Mouse (Mus musculus) hindbrain, embryonic 16.5 days (tissue): ENCODE results near the gene Hsf5. TPM values are rescaled to one million over a fixed set of nuclear protein-coding genes. Genes with fewer than 3 reads are reported as not detected.

Source experiments
- ATAC-seq: fragments of 200-750 bp; cut with Nextera tagmentation; 2 replicates; pipeline ENCODE4 v1.8.0; 2017; ENCODE audit warnings: moderate TSS enrichment, moderate library complexity
- H3K27ac ChIP-seq: fragments of 300-500 bp; sonication (generic); 2 replicates; pipeline ENCODE4 v1.5.1; 2014; ENCODE audit warnings: low read depth, mild to moderate bottlenecking, control low read depth, low read length, moderate library complexity
- H3K27me3 ChIP-seq: fragments of 300-500 bp; sonication (generic); replicated peaks from 2 replicates; pipeline ENCODE4 v1.6.1; 2014; ENCODE audit warnings: low read length; ENCODE audit not compliant: control insufficient read depth, insufficient read depth
- H3K36me3 ChIP-seq: fragments of 300-500 bp; sonication (generic); 2 replicates; pipeline ENCODE4 v1.6.1; 2014; ENCODE audit warnings: mild to moderate bottlenecking, low read length, moderate library complexity, mixed read lengths; ENCODE audit not compliant: control insufficient read depth, insufficient read depth
- H3K4me1 ChIP-seq: fragments of 300-500 bp; sonication (generic); 2 replicates; pipeline ENCODE4 v1.6.1; 2014; ENCODE audit warnings: low read depth, low read length; ENCODE audit not compliant: control insufficient read depth, insufficient read depth
- H3K4me2 ChIP-seq: fragments of 300-500 bp; sonication (generic); 2 replicates; pipeline ENCODE4 v1.6.1; 2014; ENCODE audit warnings: mild to moderate bottlenecking, low read length, control low read depth, moderate library complexity
- H3K4me3 ChIP-seq: fragments of 300-500 bp; sonication (generic); 2 replicates; pipeline ENCODE4 v1.5.1; 2014; ENCODE audit warnings: mild to moderate bottlenecking, low read length, control low read depth, moderate library complexity
- H3K9ac ChIP-seq: fragments of 300-500 bp; sonication (generic); 2 replicates; pipeline ENCODE4 v1.6.1; 2014; ENCODE audit warnings: low read depth, mild to moderate bottlenecking, control low read depth, low read length, moderate library complexity
- H3K9me3 ChIP-seq: fragments of 300-500 bp; sonication (generic); 2 replicates; pipeline ENCODE4 v1.6.1; 2014; ENCODE audit warnings: mild to moderate bottlenecking, low read length, moderate library complexity; ENCODE audit not compliant: control insufficient read depth
- WGBS: fragments of 180-500 bp; shearing (Covaris S2); extraction: QIAGEN DNeasy Blood & Tissue Kit; methylation state at CpG from one replicate; pipeline ENCODE4 v1.1.7; 2014; 5-methylcytosine and 5-hydroxymethylcytosine counted together
- polyA plus RNA-seq: library from polyadenylated mRNA; unstranded; fragments of >200 nt; fragmentation: Nextera tagmentation; extraction: Ambion mirVana; gene quantifications from 2 replicates; pipeline ENCODE4 v1.2.1, GENCODE M21; 2015

Hsf5 gene
- polyA plus RNA-seq, 1 experiment from 2014 or later = 0.45 TPM

- Histone ChIP-seq H3K27ac (peak overlapping the region; percentile 84; the same call in 1 of the 2 replicates), H3K27me3 (no peaks in the 10 kb centered on the region), H3K4me1 (peaks cover 33% of the 10 kb centered on the region), H3K36me3 (peaks cover 50% of the 10 kb centered on the region), H3K9ac (peak overlapping the region; percentile 90), H3K4me3 (peak overlapping the region; percentile 76), H3K4me2 (peak overlapping the region; percentile 88), H3K9me3 (no peaks in the 10 kb centered on the region)
- no peak for ATAC-seq
Observed at GRCm38 (mm10) chr11:87597061-87597460, 19.9 kb upstream of the Hsf5 start.

GRCm38 (mm10) chr11:87599395-87600089, 17.4 kb upstream of the Hsf5 start:
- 89% methylated on average over 13 of the region's 13 CpGs for WGBS
- H3K4me1 ChIP-seq = peaks cover 20% of the 10 kb centered on the region
- H3K36me3 ChIP-seq = peaks cover 71% of the 10 kb centered on the region
- no peak overlapping the region for H3K4me2 ChIP-seq
- no peak overlapping the region for H3K9ac ChIP-seq
- ATAC-seq = no peak
- no peaks in the 10 kb centered on the region for H3K9me3 ChIP-seq
- no peak overlapping the region for H3K27ac ChIP-seq
- no peak overlapping the region for H3K4me3 ChIP-seq
- no peaks in the 10 kb centered on the region for H3K27me3 ChIP-seq

DNA sequence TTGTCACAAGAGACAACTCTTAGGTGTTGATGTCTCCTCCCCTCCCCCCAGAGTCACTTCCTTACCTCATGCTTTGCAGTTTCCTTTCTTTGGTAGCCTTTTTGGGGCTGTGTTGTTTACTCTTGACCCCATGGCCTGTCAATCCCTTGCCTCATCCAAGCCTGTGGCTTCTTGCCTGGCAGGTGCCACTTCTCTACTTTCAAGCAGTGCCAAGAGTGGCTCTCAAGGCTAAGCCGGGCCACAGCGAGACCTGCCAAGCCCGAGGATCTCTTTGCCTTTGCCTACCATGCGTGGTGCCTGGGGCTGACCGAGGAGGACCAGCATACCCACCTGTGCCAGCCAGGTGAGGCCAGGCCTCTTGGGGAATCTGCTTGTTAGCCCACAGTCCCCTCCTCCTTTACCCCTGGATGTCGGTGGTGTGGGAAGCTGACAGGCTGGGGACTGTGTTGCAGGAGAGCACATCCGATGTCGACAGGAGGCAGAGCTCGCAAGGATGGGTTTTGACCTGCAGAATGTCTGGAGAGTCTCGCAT, 16.6 kb upstream of the Hsf5 start:
- Histone ChIP-seq H3K9ac (no peak overlapping the region), H3K4me3 (no peak overlapping the region), H3K9me3 (no peaks in the 10 kb centered on the region), H3K27ac (no peak overlapping the region), H3K36me3 (peaks cover 78% of the 10 kb centered on the region), H3K4me2 (no peak overlapping the region), H3K27me3 (no peaks in the 10 kb centered on the region), H3K4me1 (peaks cover 14% of the 10 kb centered on the region)
- no peak for ATAC-seq
- WGBS = 92% methylated on average over 10 of the region's 10 CpGs

DNA sequence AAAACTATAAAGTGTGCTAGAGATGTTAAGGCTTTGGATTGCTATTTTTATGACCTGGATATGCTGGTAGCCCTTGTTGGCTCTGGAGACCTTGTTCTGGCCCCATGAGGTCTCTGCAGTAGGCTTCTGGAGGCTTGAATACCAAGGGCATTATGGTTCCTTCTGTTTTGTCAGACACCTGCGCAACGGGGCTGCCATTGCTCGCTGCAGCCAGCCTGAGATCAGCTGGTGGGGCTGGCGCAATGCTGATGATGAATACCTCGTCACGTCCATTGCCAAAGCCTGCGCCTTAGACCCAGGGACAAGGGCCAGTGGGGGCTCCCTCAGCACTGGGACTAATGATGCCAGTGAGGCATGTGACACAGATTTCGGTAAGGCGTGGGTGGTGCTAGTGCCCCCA, 14.7 kb upstream of the Hsf5 start:
- no peak overlapping the region for H3K27ac ChIP-seq
- H3K4me1 ChIP-seq = peaks cover 2% of the 10 kb centered on the region
- no peak overlapping the region for H3K4me2 ChIP-seq
- H3K4me3 ChIP-seq = no peak overlapping the region
- no peak for ATAC-seq
- H3K9me3 ChIP-seq = no peaks in the 10 kb centered on the region
- 92% methylated on average over 9 of the region's 9 CpGs for WGBS
- H3K36me3 ChIP-seq = peaks cover 84% of the 10 kb centered on the region
- H3K27me3 ChIP-seq = no peaks in the 10 kb centered on the region
- H3K9ac ChIP-seq = no peak overlapping the region

DNA sequence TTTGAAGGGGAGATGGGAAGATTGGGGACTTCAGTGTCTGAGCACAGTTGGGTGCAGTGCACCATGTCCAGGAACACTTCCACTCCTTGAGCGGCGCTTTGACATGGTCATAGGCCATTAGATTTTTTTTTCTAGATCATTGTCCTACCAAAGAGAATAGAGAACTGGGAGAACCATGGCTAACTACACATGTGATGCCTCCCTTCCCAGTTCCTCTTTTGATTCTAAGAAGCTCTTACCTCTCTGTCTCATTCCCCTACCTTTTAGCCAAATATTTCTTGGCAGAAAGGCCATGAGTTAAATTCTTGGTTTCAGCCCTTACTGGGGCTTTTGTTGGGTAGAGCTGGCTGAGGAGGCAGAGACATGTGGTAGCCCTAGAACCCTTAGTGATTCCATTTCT, 13.4 kb upstream of the Hsf5 start:
- Histone ChIP-seq H3K4me2 (no peak overlapping the region), H3K27ac (no peak overlapping the region), H3K4me1 (no peaks in the 10 kb centered on the region), H3K27me3 (no peaks in the 10 kb centered on the region), H3K9me3 (no peaks in the 10 kb centered on the region), H3K9ac (no peak overlapping the region), H3K36me3 (peaks cover 82% of the 10 kb centered on the region), H3K4me3 (no peak overlapping the region)
- no peak for ATAC-seq
- WGBS = 96% methylated on average over 2 of the region's 2 CpGs

DNA sequence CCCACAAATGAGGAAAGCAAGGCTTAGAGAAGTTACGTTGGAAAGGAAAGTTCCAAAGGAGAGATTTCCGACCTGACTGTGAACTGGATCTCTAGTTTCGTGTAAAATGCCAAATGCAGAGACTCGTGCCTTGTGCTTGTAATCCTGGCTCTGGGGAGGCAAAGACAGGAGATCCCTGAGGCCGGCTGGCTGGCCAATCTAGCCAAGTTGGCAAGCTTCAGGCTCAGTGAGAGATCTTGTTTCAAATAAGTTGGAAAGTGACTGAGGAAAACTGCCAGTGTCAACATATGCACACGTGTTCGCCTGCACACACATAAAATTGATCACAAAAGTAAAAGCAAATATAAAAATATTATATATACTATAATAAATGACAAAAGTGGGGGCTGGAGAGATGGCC, 7.7 kb upstream of the Hsf5 start:
- H3K27me3 ChIP-seq = no peaks in the 10 kb centered on the region
- ATAC-seq = no peak
- H3K27ac ChIP-seq = no peak overlapping the region
- H3K9ac ChIP-seq = no peak overlapping the region
- peaks cover 75% of the 10 kb centered on the region for H3K36me3 ChIP-seq
- 88% methylated on average over 7 of the region's 7 CpGs for WGBS
- H3K4me1 ChIP-seq = no peaks in the 10 kb centered on the region
- no peak overlapping the region for H3K4me3 ChIP-seq
- H3K9me3 ChIP-seq = no peaks in the 10 kb centered on the region
- H3K4me2 ChIP-seq = no peak overlapping the region

GRCm38 (mm10) chr11:87611547-87611946, 5.4 kb upstream of the Hsf5 start:
- H3K4me3 ChIP-seq = no peak overlapping the region
- H3K9me3 ChIP-seq = no peaks in the 10 kb centered on the region
- H3K4me2 ChIP-seq = no peak overlapping the region
- no peak for ATAC-seq
- H3K27me3 ChIP-seq = no peaks in the 10 kb centered on the region
- H3K36me3 ChIP-seq = peaks cover 76% of the 10 kb centered on the region
- no peak overlapping the region for H3K27ac ChIP-seq
- no peaks in the 10 kb centered on the region for H3K4me1 ChIP-seq
- 81% methylated on average over 9 of the region's 9 CpGs for WGBS
- H3K9ac ChIP-seq = no peak overlapping the region

- Histone ChIP-seq H3K4me2 (no peak overlapping the region), H3K9ac (no peak overlapping the region), H3K4me1 (no peaks in the 10 kb centered on the region), H3K36me3 (peaks cover 79% of the 10 kb centered on the region), H3K27ac (no peak overlapping the region), H3K9me3 (no peaks in the 10 kb centered on the region), H3K4me3 (no peak overlapping the region), H3K27me3 (no peaks in the 10 kb centered on the region)
- 94% methylated on average over 7 of the region's 7 CpGs for WGBS
- no peak for ATAC-seq
Observed at GRCm38 (mm10) chr11:87613972-87614371, 3.0 kb upstream of the Hsf5 start.

- Histone ChIP-seq H3K4me2 (no peak overlapping the region), H3K4me1 (no peaks in the 10 kb centered on the region), H3K9ac (no peak overlapping the region), H3K4me3 (no peak overlapping the region), H3K27me3 (no peaks in the 10 kb centered on the region), H3K9me3 (no peaks in the 10 kb centered on the region), H3K27ac (no peak overlapping the region), H3K36me3 (peaks cover 68% of the 10 kb centered on the region)
- 93% methylated on average over 5 of the region's 5 CpGs for WGBS
- ATAC-seq = no peak
Observed at GRCm38 (mm10) chr11:87615551-87615950, 1.4 kb upstream of the Hsf5 start.
